Mouse (Mus musculus): Measurements from ENCODE around the gene Zbtb20. TPM values are rescaled to one million over a fixed set of nuclear protein-coding genes. Genes with fewer than 3 reads are reported as not detected.
A peak's percentile ranks its signal among the peaks of the same experiment; 100 is the strongest.

Zbtb20 gene
- polyA plus RNA-seq, 1 experiment from 2014 or later, result 18.4 TPM

DNA sequence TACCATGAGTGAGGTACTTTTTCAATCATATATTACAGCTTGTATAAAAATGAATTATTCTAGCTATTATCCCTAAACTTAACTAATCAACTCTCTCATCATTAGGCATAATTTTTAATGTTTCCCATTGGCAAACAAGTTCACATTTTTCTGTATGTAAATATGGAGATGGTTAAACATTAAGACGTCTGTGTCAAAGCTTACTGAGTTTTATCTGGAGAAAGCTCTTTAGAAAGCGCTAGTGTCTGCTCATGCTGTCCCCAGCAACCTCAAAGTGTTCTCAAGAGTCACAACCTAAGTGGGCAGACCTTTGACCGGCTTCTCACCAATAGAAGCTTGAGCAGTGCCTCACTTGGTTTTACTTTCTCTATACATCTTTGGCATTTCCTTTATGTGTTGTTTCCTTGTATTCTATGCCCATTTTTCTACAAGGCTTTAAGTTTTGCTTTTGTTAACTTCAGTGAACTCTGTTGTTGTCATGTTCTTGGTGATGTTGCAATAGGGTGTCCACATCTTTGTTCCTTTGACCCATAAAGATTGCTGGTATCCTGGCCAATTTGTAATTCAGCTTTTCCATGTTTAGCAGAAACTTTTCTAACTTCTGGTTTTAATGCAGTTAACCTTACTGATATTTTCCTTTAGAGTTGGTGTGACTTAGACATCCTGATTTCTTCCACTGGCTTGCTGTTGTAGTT is 522.1 kb downstream of the Zbtb20 start:
- no peaks in the 10 kb centered on the region for H3K36me3 ChIP-seq (ENCODE audit: control insufficient read depth, insufficient read depth, low read length)
- H3K4me2 ChIP-seq (ENCODE audit: low read depth, low read length), result no peak overlapping the region
- H3K27me3 ChIP-seq (replicated peaks; ENCODE audit: control insufficient read depth, insufficient read depth, low read length), result no peaks in the 10 kb centered on the region
- H3K4me1 ChIP-seq (ENCODE audit: control insufficient read depth, insufficient read depth, low read length), result no peaks in the 10 kb centered on the region
- H3K9me3 ChIP-seq (ENCODE audit: control insufficient read depth, low read length), result no peaks in the 10 kb centered on the region
- WGBS, result 78% methylated on average over 3 of the region's 3 CpGs
- no peak overlapping the region for H3K9ac ChIP-seq (ENCODE audit: low read depth, low read length)
- H3K27ac ChIP-seq (ENCODE audit: low read length), result no peak overlapping the region
- ATAC-seq, result peak; percentile 46; the same call in 1 of the 2 replicates
- H3K4me3 ChIP-seq (ENCODE audit: low read length), result no peak overlapping the region

- ATAC-seq, result no peak
- H3K27ac ChIP-seq (ENCODE audit: low read length), result no peak overlapping the region
- no peak overlapping the region for H3K4me2 ChIP-seq (ENCODE audit: low read depth, low read length)
- no peaks in the 10 kb centered on the region for H3K4me1 ChIP-seq (ENCODE audit: control insufficient read depth, insufficient read depth, low read length)
- H3K9me3 ChIP-seq (ENCODE audit: control insufficient read depth, low read length), result no peaks in the 10 kb centered on the region
- no peaks in the 10 kb centered on the region for H3K36me3 ChIP-seq (ENCODE audit: control insufficient read depth, insufficient read depth, low read length)
- no peak overlapping the region for H3K9ac ChIP-seq (ENCODE audit: low read depth, low read length)
- H3K4me3 ChIP-seq (ENCODE audit: low read length), result no peak overlapping the region
- H3K27me3 ChIP-seq (replicated peaks; ENCODE audit: control insufficient read depth, insufficient read depth, low read length), result no peaks in the 10 kb centered on the region
Observed at GRCm38 (mm10) chr16:43399428-43399827, 523.7 kb downstream of the Zbtb20 start.

- H3K27ac ChIP-seq (ENCODE audit: low read length), result no peak overlapping the region
- H3K4me2 ChIP-seq (ENCODE audit: low read depth, low read length), result no peak overlapping the region
- H3K27me3 ChIP-seq (replicated peaks; ENCODE audit: control insufficient read depth, insufficient read depth, low read length), result no peaks in the 10 kb centered on the region
- H3K9me3 ChIP-seq (ENCODE audit: control insufficient read depth, low read length), result no peaks in the 10 kb centered on the region
- no peaks in the 10 kb centered on the region for H3K4me1 ChIP-seq (ENCODE audit: control insufficient read depth, insufficient read depth, low read length)
- no peaks in the 10 kb centered on the region for H3K36me3 ChIP-seq (ENCODE audit: control insufficient read depth, insufficient read depth, low read length)
- no peak overlapping the region for H3K4me3 ChIP-seq (ENCODE audit: low read length)
- no peak for ATAC-seq
- H3K9ac ChIP-seq (ENCODE audit: low read depth, low read length), result no peak overlapping the region
Observed at GRCm38 (mm10) chr16:43400046-43400445, 524.4 kb downstream of the Zbtb20 start.

DNA sequence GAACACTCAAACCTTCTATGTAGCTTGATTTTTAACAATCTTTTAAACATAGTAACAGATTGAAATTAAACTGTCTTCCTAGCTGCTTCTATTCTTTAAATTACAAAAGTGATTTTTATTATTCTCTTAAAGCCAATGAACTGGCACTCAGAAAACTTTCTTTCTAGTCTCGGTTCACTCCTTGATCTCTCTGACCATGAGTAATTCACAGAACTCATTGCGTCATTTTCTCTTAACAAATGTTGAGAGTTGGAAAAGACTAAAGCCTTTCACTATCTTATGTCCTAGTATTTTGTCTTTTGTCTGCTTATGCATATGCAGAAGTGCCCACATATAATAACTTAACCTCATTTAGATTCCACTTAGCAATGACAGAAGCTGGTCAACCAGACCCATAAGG is 525.3 kb downstream of the Zbtb20 start:
- Histone ChIP-seq H3K4me3 (ENCODE audit: low read length) (no peak overlapping the region), H3K27me3 (replicated peaks; ENCODE audit: control insufficient read depth, insufficient read depth, low read length) (no peaks in the 10 kb centered on the region), H3K4me2 (ENCODE audit: low read depth, low read length) (no peak overlapping the region), H3K4me1 (ENCODE audit: control insufficient read depth, insufficient read depth, low read length) (no peaks in the 10 kb centered on the region), H3K9me3 (ENCODE audit: control insufficient read depth, low read length) (no peaks in the 10 kb centered on the region), H3K27ac (ENCODE audit: low read length) (no peak overlapping the region), H3K36me3 (ENCODE audit: control insufficient read depth, insufficient read depth, low read length) (no peaks in the 10 kb centered on the region), H3K9ac (ENCODE audit: low read depth, low read length) (no peak overlapping the region)
- 89% methylated on average over 2 of the region's 2 CpGs for WGBS
- ATAC-seq, result no peak

DNA sequence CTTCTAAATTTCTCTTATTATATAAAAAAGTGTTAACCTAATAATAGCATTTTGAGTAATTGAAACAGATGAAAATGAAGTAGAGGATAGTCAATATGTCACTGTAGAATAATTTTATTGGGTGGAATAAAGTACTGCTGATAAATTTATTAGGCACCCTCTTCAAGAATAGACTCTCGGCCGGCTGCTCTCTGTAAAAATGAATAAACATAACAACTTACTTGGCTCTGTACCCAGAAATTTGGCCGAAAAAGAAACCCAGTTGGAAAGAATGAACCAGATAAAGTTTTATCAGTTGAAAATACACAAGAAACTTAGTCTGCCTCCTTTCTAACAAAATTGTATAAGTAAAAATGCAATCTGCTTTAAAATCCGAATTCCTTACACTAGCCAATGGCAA is 527.2 kb downstream of the Zbtb20 start:
- 61% methylated on average over 4 of the region's 4 CpGs for WGBS
- H3K9me3 ChIP-seq (ENCODE audit: control insufficient read depth, low read length), result no peaks in the 10 kb centered on the region

DNA sequence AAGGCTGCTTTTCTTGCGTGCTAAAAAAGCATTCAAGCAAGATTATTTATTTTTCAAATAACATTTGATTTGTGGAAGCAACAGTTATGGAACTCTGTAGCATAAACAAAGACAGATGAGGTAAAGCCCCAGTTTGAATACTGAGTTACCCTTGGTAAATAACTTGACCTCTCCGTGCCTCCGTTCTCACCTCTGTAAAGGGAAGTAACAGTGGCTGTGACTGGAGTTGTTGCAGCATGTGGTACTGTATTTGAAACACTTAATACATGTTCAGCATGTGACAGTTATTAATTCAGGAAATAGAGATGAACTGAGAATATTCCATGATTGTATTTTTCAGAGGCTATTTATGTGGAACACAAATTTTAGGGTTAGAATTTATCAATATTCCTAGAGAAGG is 529.4 kb downstream of the Zbtb20 start:
- Histone ChIP-seq H3K9ac (ENCODE audit: low read depth, low read length) (no peak overlapping the region), H3K27ac (ENCODE audit: low read length) (no peak overlapping the region), H3K4me3 (ENCODE audit: low read length) (no peak overlapping the region), H3K4me1 (ENCODE audit: control insufficient read depth, insufficient read depth, low read length) (no peaks in the 10 kb centered on the region), H3K9me3 (ENCODE audit: control insufficient read depth, low read length) (no peaks in the 10 kb centered on the region), H3K4me2 (ENCODE audit: low read depth, low read length) (no peak overlapping the region), H3K27me3 (replicated peaks; ENCODE audit: control insufficient read depth, insufficient read depth, low read length) (no peaks in the 10 kb centered on the region), H3K36me3 (ENCODE audit: control insufficient read depth, insufficient read depth, low read length) (no peaks in the 10 kb centered on the region)
- 81% methylated on average over 3 of the region's 3 CpGs for WGBS
- ATAC-seq, result no peak

More for the DNA sequence above, 527.2 kb downstream of the Zbtb20 start:
- no peaks in the 10 kb centered on the region for H3K27me3 ChIP-seq (replicated peaks; ENCODE audit: control insufficient read depth, insufficient read depth, low read length)
- no peak for ATAC-seq
- H3K36me3 ChIP-seq (ENCODE audit: control insufficient read depth, insufficient read depth, low read length), result no peaks in the 10 kb centered on the region
- H3K4me2 ChIP-seq (ENCODE audit: low read depth, low read length), result no peak overlapping the region
- H3K4me3 ChIP-seq (ENCODE audit: low read length), result no peak overlapping the region
- no peak overlapping the region for H3K27ac ChIP-seq (ENCODE audit: low read length)
- no peaks in the 10 kb centered on the region for H3K4me1 ChIP-seq (ENCODE audit: control insufficient read depth, insufficient read depth, low read length)
- no peak overlapping the region for H3K9ac ChIP-seq (ENCODE audit: low read depth, low read length)

- Histone ChIP-seq H3K27ac (ENCODE audit: low read length) (no peak overlapping the region), H3K4me1 (ENCODE audit: control insufficient read depth, insufficient read depth, low read length) (no peaks in the 10 kb centered on the region), H3K9ac (ENCODE audit: low read depth, low read length) (no peak overlapping the region), H3K4me3 (ENCODE audit: low read length) (no peak overlapping the region), H3K9me3 (ENCODE audit: control insufficient read depth, low read length) (no peaks in the 10 kb centered on the region), H3K36me3 (ENCODE audit: control insufficient read depth, insufficient read depth, low read length) (no peaks in the 10 kb centered on the region), H3K27me3 (replicated peaks; ENCODE audit: control insufficient read depth, insufficient read depth, low read length) (no peaks in the 10 kb centered on the region), H3K4me2 (ENCODE audit: low read depth, low read length) (no peak overlapping the region)
- peak; percentile 58 for ATAC-seq
- 69% methylated on average over 2 of the region's 2 CpGs for WGBS
Observed at GRCm38 (mm10) chr16:43407594-43408142, 532.0 kb downstream of the Zbtb20 start.

- Histone ChIP-seq H3K27ac (ENCODE audit: low read length) (no peak overlapping the region), H3K4me2 (ENCODE audit: low read depth, low read length) (no peak overlapping the region), H3K4me3 (ENCODE audit: low read length) (no peak overlapping the region), H3K4me1 (ENCODE audit: control insufficient read depth, insufficient read depth, low read length) (no peaks in the 10 kb centered on the region), H3K9me3 (ENCODE audit: control insufficient read depth, low read length) (no peaks in the 10 kb centered on the region), H3K9ac (ENCODE audit: low read depth, low read length) (no peak overlapping the region), H3K27me3 (replicated peaks; ENCODE audit: control insufficient read depth, insufficient read depth, low read length) (no peaks in the 10 kb centered on the region), H3K36me3 (ENCODE audit: control insufficient read depth, insufficient read depth, low read length) (no peaks in the 10 kb centered on the region)
- 83% methylated on average over 5 of the region's 5 CpGs for WGBS
- ATAC-seq, result no peak
Observed at GRCm38 (mm10) chr16:43408622-43409021, 532.9 kb downstream of the Zbtb20 start.

GRCm38 (mm10) chr16:43409108-43409909 is 533.6 kb downstream of the Zbtb20 start:
- Histone ChIP-seq H3K4me3 (ENCODE audit: low read length) (no peak overlapping the region), H3K27me3 (replicated peaks; ENCODE audit: control insufficient read depth, insufficient read depth, low read length) (no peaks in the 10 kb centered on the region), H3K4me1 (ENCODE audit: control insufficient read depth, insufficient read depth, low read length) (no peaks in the 10 kb centered on the region), H3K4me2 (ENCODE audit: low read depth, low read length) (no peak overlapping the region), H3K9ac (ENCODE audit: low read depth, low read length) (no peak overlapping the region), H3K9me3 (ENCODE audit: control insufficient read depth, low read length) (no peaks in the 10 kb centered on the region), H3K36me3 (ENCODE audit: control insufficient read depth, insufficient read depth, low read length) (no peaks in the 10 kb centered on the region), H3K27ac (ENCODE audit: low read length) (no peak overlapping the region)
- WGBS, result 64% methylated on average over 4 of the region's 4 CpGs
- ATAC-seq, result no peak

Measured in intestine, embryonic 16.5 days (tissue).